Mouse (Mus musculus): ENCODE measurements around the gene Fam168b.

DNA sequence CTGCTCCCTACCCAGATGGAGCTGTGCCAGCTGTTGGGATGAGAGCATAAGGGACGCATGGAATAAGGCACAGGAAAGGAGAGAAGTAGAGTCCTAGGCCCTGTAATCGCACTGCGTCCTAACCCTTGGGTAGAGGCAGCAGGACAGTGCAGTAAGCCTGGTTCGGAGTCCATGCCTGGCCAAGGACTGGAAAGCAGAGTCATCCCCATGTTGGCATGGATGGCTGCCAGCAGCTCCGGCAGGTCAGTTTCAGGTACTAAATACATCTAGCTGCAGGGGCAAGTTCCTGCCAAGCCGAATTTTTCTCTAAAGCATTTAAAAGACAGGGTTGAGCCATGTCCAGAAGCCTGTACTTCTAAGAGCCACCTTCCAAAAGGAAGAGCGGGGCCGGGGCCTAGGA, 34.4 kb downstream of the Fam168b start:
- TF ChIP-seq CTCF (IDR thresholded peaks at IDR 0.05; ENCODE audit: borderline replicate concordance, extremely low read depth, insufficient read depth, insufficient read length), result no peak
- no peak for TF ChIP-seq POLR2A (IDR thresholded peaks at IDR 0.05; ENCODE audit: borderline replicate concordance, extremely low read depth, insufficient read depth, insufficient read length, poor library complexity, severe bottlenecking)

All from brain, embryonic 14.5 days (tissue).